Mouse (Mus musculus) ES-E14 (cell line): ENCODE data around the gene Rbfox1. TPM values are rescaled to one million over a fixed set of nuclear protein-coding genes. Genes with fewer than 3 reads are reported as not detected.

Source experiments
- DNase-seq: peaks from one replicate; pipeline ENCODE4 v3.0.0-alpha.2; 2013; ENCODE audit warnings: low read depth, low spot score
- H3K27ac ChIP-seq: 2 replicates; pipeline ENCODE4 v1.5.1; 2012; ENCODE audit warnings: low read depth, mild to moderate bottlenecking, low read length, moderate library complexity, mixed read lengths; ENCODE audit not compliant: poor library complexity, insufficient read depth, severe bottlenecking
- H3K36me3 ChIP-seq: 2 replicates; pipeline ENCODE4 v1.6.1; 2012; ENCODE audit warnings: mild to moderate bottlenecking, low read length, moderate library complexity, mixed read lengths; ENCODE audit not compliant: control insufficient read depth, poor library complexity, insufficient read depth, severe bottlenecking
- H3K4me1 ChIP-seq, 2 experiments: fragments of 150-350 bp in 1 of 2; sonication (generic) in 1 of 2; 2 replicates each; pipeline ENCODE4 v1.6.1; 2012; ENCODE audit warnings: low read length in 2 of 2, mild to moderate bottlenecking in 1 of 2, mixed read lengths in 1 of 2; ENCODE audit not compliant: control insufficient read depth in 2 of 2, insufficient read depth in 2 of 2, poor library complexity in 1 of 2
- H3K4me3 ChIP-seq, 2 experiments: fragments of 150-350 bp in 1 of 2; sonication (generic) in 1 of 2; 2 replicates each; pipeline ENCODE4 v1.5.1; 2012; ENCODE audit warnings: low read length in 2 of 2, low read depth in 1 of 2, mild to moderate bottlenecking in 1 of 2, mixed read lengths in 1 of 2; ENCODE audit not compliant: insufficient read depth in 1 of 2, poor library complexity in 1 of 2, severe bottlenecking in 1 of 2
- H3K9ac ChIP-seq: 2 replicates; pipeline ENCODE4 v1.6.1; 2012; ENCODE audit warnings: low read depth, mild to moderate bottlenecking, low read length, mixed read lengths; ENCODE audit not compliant: poor library complexity, insufficient read depth, severe bottlenecking
- H3K9me3 ChIP-seq: fragments of 150-350 bp; sonication (generic); 2 replicates; pipeline ENCODE4 v1.6.1; 2012; ENCODE audit warnings: low read depth, mild to moderate bottlenecking, low read length; ENCODE audit not compliant: control insufficient read depth, insufficient read depth
- CHD2 ChIP-seq: IDR thresholded peaks from 2 replicates; pipeline ENCODE4 v1.6.1; 2014; ENCODE audit warnings: mild to moderate bottlenecking, low read depth, low read length, inconsistent platforms
- HCFC1 ChIP-seq: IDR thresholded peaks from 2 replicates; pipeline ENCODE4 v1.6.1; 2012; ENCODE audit warnings: low read length, inconsistent platforms, borderline replicate concordance; ENCODE audit not compliant: insufficient read depth
- MAFK ChIP-seq: IDR thresholded peaks from 2 replicates; pipeline ENCODE4 v1.6.1; 2014; ENCODE audit warnings: mild to moderate bottlenecking, low read depth, low read length, inconsistent platforms; ENCODE audit not compliant: insufficient read depth
- ZC3H11A ChIP-seq: IDR thresholded peaks from 2 replicates; pipeline ENCODE4 v1.6.1; 2012; ENCODE audit warnings: low read depth, mild to moderate bottlenecking, inconsistent platforms, low read length, borderline replicate concordance
- ZNF384 ChIP-seq: IDR thresholded peaks from 2 replicates; pipeline ENCODE4 v1.6.1; 2012; ENCODE audit warnings: low read depth, low read length, inconsistent platforms
- in situ Hi-C, 2 experiments: fragments of 600-800 bp; cut with MboI; formaldehyde crosslinking; loops; one replicate each; pipeline ENCODE4 v1.15.1; 2025; ENCODE audit warnings: low sequenced_read_pairs in 2 of 2, inconsistent platforms in 1 of 2; ENCODE audit not compliant: unreplicated experiment in 2 of 2
- total RNA-seq: library from RNA; depleted of rRNA; stranded (reverse); fragments of 300-350 nt; gene quantifications from 2 replicates; pipeline ENCODE4 v1.2.3, GENCODE M21; 2012

Rbfox1 gene
- total RNA-seq, 1 experiment = 0.18 TPM

DNA sequence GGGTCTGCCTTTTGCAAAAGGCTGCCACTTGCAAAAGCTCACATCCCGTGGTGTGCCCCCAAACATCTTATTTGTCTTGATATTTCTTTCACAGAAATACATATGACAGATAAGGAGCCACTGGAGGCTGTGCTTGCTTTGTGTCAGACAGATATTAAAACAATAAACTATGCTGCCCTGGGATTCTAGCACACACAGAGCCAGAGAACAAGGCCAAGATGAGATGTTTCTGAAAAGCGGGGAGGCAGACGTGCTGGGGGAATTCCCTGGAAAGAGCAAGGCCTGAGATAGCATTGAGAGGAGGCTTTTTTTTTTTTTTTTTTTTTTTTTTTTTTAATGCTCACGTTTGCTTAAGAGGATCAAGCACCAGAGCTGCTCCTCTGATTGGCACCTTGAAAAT is 1456.0 kb downstream of the Rbfox1 start:
- no peak overlapping the region for H3K4me3 ChIP-seq
- no peak for DNase-seq
- in situ Hi-C loops = no loop called here

DNA sequence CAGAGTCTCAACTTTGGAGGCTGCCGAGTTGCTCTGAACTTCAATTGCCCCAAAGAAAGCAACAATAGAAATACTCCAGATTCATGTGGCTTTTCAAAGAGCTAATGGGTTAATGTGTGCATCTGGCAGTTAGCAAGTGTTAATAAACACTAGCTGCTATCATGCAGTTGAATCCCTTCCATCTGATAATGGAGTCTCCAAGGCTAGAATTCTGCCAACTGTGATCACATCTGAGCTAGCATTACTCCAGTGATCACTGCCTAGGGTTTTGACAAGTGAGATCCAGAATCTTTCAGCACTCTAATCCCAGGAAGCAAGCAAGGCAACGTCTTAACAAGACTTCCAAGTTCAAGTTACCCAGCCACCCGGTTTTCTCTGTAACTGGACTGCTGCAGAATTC is 1460.1 kb downstream of the Rbfox1 start:
- in situ Hi-C loops = no loop called here
- H3K9me3 ChIP-seq = no peaks in the 10 kb centered on the region
- H3K27ac ChIP-seq = no peak overlapping the region
- DNase-seq = no peak
- H3K9ac ChIP-seq = no peak overlapping the region
- no peaks in the 10 kb centered on the region for H3K4me1 ChIP-seq
- TF ChIP-seq ZNF384 = no peak
- TF ChIP-seq MAFK = no peak
- no peak for TF ChIP-seq CHD2
- TF ChIP-seq ZC3H11A = no peak
- TF ChIP-seq HCFC1 = no peak
- H3K36me3 ChIP-seq = no peaks in the 10 kb centered on the region
- H3K4me3 ChIP-seq = no peak overlapping the region

More for the DNA sequence above, 1456.0 kb downstream of the Rbfox1 start:
- TF ChIP-seq HCFC1 (no peak), CHD2 (no peak), MAFK (no peak), ZNF384 (no peak), ZC3H11A (no peak)
- Histone ChIP-seq H3K36me3 (no peaks in the 10 kb centered on the region), H3K4me1 (no peaks in the 10 kb centered on the region), H3K27ac (no peak overlapping the region), H3K9me3 (no peaks in the 10 kb centered on the region), H3K9ac (no peak overlapping the region)

DNA sequence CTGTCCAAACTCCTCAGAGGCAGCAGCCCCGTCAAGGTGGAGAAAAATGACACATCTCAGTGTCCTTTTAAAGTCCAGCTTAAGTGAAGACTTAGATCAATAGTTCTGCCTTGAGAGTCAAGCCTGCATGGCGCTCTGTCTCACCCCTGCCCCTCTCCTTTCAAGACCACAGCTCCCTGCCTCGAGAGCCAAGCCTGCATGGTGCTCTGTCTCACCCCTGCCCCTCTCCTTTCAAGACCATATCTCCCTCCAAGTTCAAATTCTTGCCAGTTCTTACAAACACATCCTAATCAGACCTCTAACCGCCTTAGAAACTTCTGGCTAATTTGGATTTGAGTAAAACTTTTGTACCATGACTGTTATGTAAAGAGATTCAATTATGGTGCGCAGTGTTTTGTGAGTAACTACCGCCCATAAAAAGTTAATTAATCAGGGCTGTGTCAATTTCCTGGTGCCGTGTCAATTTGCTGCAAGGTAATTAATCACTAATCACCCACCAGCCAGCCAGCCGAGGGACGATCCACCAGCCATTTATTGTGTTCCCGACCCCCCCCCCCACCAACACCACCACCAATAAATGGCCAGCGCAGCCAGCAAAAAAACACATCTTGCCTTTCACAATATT is 1461.0 kb downstream of the Rbfox1 start:
- no peaks in the 10 kb centered on the region for H3K9me3 ChIP-seq
- no peak overlapping the region for H3K9ac ChIP-seq
- no peak for DNase-seq
- H3K4me1 ChIP-seq = no peaks in the 10 kb centered on the region
- H3K36me3 ChIP-seq = no peaks in the 10 kb centered on the region
- no peak overlapping the region for H3K4me3 ChIP-seq
- TF ChIP-seq ZC3H11A (no peak), MAFK (no peak), CHD2 (no peak), HCFC1 (no peak), ZNF384 (no peak)
- in situ Hi-C loops = no loop called here
- no peak overlapping the region for H3K27ac ChIP-seq

GRCm38 (mm10) chr16:7347522-7348165 is 1462.5 kb downstream of the Rbfox1 start:
- no peaks in the 10 kb centered on the region for H3K9me3 ChIP-seq
- H3K9ac ChIP-seq = no peak overlapping the region
- in situ Hi-C loops = no loop called here
- H3K36me3 ChIP-seq = no peaks in the 10 kb centered on the region
- no peak for DNase-seq
- TF ChIP-seq MAFK (no peak), ZNF384 (no peak), CHD2 (no peak)
- no peaks in the 10 kb centered on the region for H3K4me1 ChIP-seq
- H3K27ac ChIP-seq = no peak overlapping the region
- no peak overlapping the region for H3K4me3 ChIP-seq

GRCm38 (mm10) chr16:7352808-7353207 is 1467.7 kb downstream of the Rbfox1 start:
- Histone ChIP-seq H3K9me3 (no peaks in the 10 kb centered on the region), H3K27ac (no peak overlapping the region), H3K4me1 (peaks cover 0 to 4% of the 10 kb centered on the region in 2 experiments; a peak in 1 of 4 replicates), H3K36me3 (no peaks in the 10 kb centered on the region), H3K9ac (no peak overlapping the region), H3K4me3 (no peak overlapping the region)
- DNase-seq = no peak
- TF ChIP-seq CHD2 = no peak
- no peak for TF ChIP-seq ZC3H11A
- TF ChIP-seq MAFK = no peak
- TF ChIP-seq ZNF384 = no peak
- no peak for TF ChIP-seq HCFC1
- in situ Hi-C loops = no loop called here
